Mouse (Mus musculus) cerebellum, adult 9-11 months (tissue): ENCODE data around the gene Acat1.

Experiments
- DNase-seq: peaks from one replicate; pipeline ENCODE4 v3.0.0; 2022

The Acat1 gene

GRCm38 (mm10) chr9:53609968-53610781 lies at the start of gene Acat1:
Gene Acat1, minus strand, starts transcription at chr9:53610382.
- peak; percentile 94 for DNase-seq

GRCm38 (mm10) chr9:53634796-53635195 lies 24.6 kb upstream of the Acat1 start:
- no peak for DNase-seq

GRCm38 (mm10) chr9:53615246-53615645 lies 5.1 kb upstream of the Acat1 start:
- DNase-seq: no peak

- DNase-seq: no peak
These were observed 4.1 kb upstream of the Acat1 start for GRCm38 (mm10) chr9:53614286-53614685.

- DNase-seq: no peak
These were observed 745 bp downstream of the Acat1 start for GRCm38 (mm10) chr9:53609306-53609967.

GRCm38 (mm10) chr9:53607816-53608215 lies 2.4 kb downstream of the Acat1 start:
- no peak for DNase-seq

- DNase-seq: no peak
These were observed 3.0 kb downstream of the Acat1 start for GRCm38 (mm10) chr9:53607192-53607591.

GRCm38 (mm10) chr9:53604954-53605353 lies 5.2 kb downstream of the Acat1 start:
- no peak for DNase-seq

GRCm38 (mm10) chr9:53603849-53604248 lies 6.3 kb downstream of the Acat1 start:
- no peak for DNase-seq

GRCm38 (mm10) chr9:53603384-53603783 lies 6.8 kb downstream of the Acat1 start:
- no peak for DNase-seq

GRCm38 (mm10) chr9:53601541-53601940 lies 8.6 kb downstream of the Acat1 start:
- DNase-seq: no peak

GRCm38 (mm10) chr9:53598631-53599030 lies 11.6 kb downstream of the Acat1 start:
- no peak for DNase-seq

GRCm38 (mm10) chr9:53596971-53597600 lies 13.1 kb downstream of the Acat1 start:
- no peak for DNase-seq

- DNase-seq: no peak
These were observed 15.4 kb downstream of the Acat1 start for GRCm38 (mm10) chr9:53594764-53595163.

GRCm38 (mm10) chr9:53581870-53582269 lies 28.3 kb downstream of the Acat1 start:
- DNase-seq: peak; percentile 69

- DNase-seq: no peak
These were observed 34.5 kb downstream of the Acat1 start for GRCm38 (mm10) chr9:53575721-53576120.

- DNase-seq: no peak
These were observed 37.5 kb downstream of the Acat1 start for GRCm38 (mm10) chr9:53572516-53573307.

GRCm38 (mm10) chr9:53570662-53571061 lies 39.5 kb downstream of the Acat1 start:
- peak; percentile 37 for DNase-seq

- no peak for DNase-seq
These were observed 72.7 kb downstream of the Acat1 start for GRCm38 (mm10) chr9:53537336-53537965.

GRCm38 (mm10) chr9:53536558-53537320 lies 73.4 kb downstream of the Acat1 start, which contains the start of the genes Atm and Npat:
Gene Atm, minus strand, starts transcription at chr9:53536740.
Gene Npat, plus strand, starts transcription at chr9:53537047.
- DNase-seq: peak; percentile 100
